Mouse (Mus musculus) retina, embryonic 14.5 days (tissue): Measurements from ENCODE around the gene Slc19a2.
A peak's percentile ranks its signal among the peaks of the same experiment; 100 is the strongest.
"Not testable (repeated sequence)": the region's sequence is repeated elsewhere in the genome, so short reads cannot be mapped to it uniquely, and the experiment has no call there.

ENCODE experiments used
- DNase-seq: peaks from one replicate; pipeline ENCODE4 v3.0.0-alpha.2; 2015; ENCODE audit warnings: low spot score

Gene Slc19a2

DNA sequence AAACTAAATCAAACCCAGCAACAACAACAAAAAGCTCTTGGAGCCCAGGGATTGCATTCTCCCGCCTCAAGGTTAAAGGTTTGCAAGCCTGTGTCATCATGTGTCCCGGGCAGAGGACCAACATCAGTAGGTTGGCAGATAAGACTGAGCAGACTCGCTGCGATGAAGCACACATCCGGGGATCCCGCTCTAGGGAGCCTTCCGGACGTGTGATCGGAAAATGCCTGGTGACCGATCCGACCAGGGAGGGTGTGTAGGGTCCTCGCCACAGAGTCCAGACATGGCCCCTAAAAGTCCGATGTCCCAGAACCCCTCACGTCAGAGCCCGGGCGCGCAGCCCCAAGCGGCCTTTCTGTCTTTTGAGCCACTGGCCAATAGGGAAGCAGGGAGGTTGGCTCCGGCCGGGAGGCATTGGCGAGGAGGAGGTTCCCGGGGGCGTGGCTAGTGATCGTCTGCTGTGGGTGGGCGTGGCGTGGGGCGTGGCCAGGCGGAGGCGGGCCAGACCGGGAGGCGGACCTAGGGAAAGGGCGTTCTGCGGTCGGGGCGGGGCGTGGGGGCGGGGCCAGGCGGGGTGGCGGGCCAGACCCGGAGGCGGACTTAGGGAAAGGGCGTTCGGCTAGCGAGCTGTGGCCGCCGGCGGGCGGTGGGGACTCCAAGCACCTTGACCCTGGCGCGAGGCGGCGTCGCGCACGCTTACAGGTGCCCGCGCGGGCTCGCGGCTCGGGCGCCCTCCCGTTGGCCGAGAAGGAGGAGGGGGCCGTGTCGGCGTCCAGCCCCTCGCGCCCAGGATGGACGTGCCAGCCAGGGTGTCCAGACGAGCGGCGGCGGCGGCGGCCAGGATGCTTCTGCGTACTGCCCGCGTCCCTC is at the start of gene Slc19a2:
TSS of gene Slc19a2 (plus strand) at position 582 of the 867 bp plus-strand sequence.
- DNase-seq = peak; percentile 98

DNA sequence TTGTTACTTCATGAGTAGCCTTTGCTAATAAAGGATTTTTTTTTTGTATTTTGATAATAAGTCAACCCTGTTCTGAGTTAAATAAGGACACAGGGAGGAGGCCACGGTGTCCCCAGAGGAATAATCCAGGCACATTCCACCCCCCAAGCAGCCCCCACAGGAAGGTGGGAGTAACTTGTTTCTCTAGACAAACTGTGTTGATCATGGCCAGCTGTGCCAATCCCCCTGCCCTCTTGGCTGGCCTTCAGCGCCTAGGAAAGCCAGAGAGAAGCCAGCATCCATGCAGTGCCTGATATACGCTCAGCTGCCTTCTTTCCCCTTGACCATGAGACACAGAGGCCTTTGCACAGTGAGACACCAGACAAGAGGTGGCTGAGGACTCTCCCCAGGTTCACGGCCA is 49.3 kb upstream of the Slc19a2 start:
- no peak for DNase-seq

DNA sequence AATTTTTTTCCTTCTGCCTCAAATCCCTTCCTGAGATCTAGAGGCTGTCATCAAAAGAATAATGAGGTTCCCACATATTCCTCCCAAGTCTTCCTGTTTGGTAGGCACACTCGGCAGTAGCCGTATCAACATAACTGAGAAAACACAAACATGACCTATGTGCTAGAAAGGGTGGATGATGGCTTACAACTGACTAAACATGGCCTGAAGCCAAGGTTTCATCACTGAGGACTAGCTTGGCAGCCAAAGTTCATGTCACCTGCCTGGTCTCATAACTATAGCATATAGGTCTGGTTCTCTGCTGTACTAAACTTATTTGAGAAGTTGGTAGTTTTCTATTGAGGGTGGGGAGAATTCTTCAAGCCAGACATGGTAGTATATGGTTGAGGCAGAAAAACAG is 40.4 kb upstream of the Slc19a2 start:
- no peak for DNase-seq

DNA sequence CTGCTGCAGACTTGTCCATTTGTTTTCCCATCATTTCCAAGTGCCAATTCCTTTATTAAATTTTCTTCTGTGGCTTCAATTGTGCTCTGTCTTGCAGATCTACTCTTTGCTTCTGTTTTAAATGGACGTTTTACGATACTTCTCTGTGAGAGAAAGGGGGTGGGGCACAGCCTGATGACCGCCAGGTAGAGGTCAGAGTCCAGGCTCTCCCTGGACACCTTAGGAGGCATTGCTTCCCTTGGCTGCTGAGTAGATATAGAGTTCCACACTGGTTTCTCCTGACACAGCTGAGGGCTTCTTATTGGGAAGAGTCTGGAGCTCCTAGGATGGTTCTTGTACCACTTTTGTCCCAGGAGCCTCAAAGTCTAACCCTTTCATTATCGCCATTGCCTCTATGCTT is 37.9 kb upstream of the Slc19a2 start:
- DNase-seq = no peak

DNA sequence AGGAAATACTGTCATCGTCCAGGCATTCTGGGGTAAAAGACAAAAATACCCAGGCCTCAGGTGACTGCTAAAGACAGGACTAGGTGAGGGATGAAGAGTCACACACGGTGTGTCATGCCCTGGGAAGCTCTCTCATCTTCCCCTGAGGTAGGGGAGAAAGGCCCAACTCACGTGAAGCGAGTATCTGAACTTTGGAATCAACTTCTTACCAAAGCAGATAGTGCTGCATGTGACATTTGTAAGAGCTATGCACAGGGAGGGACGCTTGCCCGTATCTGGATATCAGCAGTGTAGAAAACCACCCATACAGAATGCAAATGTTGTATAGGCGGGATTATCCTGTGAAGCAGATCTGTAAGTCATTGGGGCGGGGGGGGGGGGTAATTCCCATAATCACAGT is 36.2 kb upstream of the Slc19a2 start:
- no peak for DNase-seq

DNA sequence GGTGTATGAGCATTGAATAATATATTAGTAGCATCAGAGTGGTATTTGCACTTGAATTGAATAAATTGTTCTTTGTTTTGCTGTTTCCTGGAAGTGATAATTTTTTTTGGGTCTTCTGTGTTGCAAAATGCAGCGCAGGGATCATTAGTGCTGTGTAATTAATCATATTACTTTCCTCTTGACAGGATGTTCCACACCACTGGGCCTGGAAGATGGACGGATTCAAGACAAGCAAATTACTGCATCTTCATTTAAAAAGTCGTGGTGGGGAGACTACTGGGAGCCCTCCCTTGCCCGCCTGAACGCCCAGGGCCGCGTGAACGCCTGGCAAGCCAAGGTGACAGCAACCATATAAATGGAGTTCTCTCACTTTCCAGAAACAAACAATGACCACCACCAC is 34.7 kb upstream of the Slc19a2 start:
- peak; percentile 35 for DNase-seq

DNA sequence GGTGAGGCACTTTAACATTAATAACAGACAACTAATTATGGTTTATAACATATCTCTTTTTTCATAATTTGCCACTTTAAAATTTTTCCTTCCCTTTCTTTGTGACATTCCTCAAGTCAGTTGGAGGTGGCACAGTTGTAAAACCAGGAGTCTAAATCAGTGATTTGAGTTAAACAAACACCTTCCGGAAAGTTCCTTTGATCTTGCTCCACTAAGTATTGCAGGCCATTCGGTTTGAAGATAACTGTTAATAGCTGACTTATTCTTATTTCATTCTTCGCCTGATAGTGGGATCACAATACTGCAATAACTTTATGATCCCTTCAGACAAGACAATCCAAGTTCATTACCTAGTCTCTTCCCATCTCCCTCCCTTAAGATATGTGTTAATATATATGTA is 33.7 kb upstream of the Slc19a2 start:
- DNase-seq = no peak

DNA sequence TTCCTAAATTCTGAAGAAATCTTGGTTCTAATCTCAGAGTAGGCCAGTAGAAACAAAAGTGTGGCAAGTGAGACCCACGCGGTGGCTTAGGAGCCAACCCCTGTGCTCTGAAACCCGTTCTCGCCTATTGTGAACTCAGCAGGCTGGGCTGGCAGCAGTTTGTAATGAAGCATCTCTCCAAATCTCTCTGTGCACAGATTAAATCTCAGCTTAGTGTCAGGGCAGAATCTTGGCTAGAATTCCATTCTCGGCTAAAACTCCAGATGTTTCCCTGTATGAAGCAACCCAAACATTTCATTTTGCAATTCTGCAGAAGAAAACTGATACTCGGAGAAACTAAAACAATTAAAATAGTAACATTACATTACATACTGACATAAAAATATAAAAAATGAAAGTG is 33.3 kb upstream of the Slc19a2 start:
- no peak for DNase-seq

DNA sequence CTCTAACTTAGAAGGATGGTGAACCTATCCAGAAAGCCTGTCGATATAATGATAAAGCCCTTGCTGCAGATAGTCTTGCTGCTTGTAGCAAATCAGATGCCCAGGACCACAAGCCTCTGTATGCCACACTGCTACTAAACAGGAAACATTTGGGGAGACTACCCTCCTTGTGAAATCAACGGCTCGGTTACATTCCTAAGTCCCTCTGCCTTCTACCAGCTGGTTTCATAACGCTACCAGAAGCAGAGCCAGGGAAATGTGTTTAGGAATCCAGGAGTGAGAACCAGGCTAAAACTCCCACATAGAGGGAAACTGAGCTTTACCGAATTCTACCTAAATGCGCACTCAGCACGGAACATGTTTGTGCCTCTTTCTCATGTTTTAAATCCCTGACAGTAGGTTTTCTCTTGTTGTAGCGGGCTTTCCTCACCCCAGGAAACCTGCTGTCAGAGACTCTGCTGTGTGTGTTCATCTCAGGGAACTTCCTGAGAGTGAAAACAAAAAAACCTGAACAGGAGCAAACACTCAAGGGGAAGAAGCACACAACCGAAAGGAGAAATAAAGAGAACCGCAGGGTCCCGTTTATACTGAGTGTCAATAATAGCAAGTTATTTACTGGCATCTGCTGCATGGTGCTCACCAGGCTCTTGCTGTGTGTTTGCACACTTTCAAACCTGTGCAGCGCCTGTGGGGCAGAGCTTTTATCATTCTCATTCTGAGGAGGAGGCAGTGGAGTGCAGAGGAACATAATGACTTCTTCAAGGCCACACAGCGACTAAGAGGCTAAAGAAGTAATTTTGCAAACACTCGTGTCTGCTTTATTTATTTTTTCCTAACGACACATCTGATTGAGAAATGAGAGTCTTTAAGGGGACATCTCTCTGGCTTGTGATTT is 30.8 kb upstream of the Slc19a2 start:
- no peak for DNase-seq

DNA sequence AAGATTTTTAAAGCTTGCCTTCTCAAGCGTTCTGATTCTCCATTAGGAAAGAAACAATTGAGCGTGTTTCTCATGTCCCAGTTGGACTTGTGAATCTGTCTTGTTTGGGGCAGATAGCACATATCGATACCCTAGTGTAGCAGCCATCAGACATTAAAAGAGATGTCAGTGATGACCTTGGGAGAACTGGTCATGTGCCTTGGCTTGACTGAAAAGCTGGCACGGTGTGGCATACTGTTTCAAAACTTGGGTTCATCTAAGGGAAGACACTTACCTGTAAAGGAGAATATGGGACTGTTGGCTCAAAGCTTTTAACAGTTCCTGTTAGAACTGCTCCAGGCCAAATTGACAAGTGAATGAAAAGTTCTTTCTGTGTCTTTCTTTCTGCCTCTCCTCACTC is 28.6 kb upstream of the Slc19a2 start:
- no peak for DNase-seq

DNA sequence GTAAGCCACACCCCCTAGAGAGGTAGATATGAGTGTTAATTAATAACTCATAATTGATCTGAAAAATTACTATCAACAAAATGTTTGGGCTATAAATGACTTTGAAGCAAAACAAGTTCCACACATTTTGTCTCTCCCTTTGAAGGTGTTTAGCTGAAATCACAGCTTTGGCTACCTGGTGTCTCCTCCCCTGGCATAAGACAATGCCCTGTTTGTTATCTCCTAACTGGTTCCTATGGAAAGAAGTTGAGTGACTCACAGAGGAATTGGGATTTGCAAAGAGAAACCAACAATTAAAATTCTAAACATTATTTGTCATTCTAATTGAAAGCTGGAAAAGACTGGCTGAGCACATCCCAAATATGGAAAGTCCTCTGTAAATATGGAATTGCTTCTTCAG is 25.8 kb upstream of the Slc19a2 start:
- DNase-seq = no peak

DNA sequence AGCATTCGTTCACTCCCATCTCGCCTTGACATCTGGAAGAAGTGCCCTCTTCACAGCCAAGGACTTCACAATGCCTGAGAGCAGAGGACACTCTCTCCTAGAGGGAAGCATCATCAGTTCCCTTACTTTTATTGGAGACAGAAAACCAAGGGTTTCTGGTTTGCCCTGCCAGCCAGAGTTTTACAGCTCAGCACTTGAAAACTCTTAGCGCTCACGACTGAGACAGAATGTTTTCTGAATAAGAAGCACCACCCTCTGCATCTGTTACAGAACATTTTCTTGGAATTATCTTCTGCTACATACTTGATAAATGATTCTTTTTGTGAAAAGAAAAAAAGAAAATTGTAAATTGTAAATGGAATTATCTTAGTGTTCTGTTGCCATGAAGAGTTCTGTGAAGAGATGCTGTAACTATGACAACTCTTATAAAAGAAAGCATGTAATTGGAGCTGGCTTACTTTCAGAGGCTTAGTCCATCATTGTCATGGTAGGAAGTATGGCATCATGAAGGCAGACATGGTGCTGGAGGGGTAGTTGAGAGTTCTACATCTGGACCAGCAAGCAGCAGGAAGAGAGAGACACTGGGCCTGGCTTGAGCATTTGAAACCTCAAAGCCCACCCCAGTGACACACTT is 16.8 kb upstream of the Slc19a2 start:
- not testable (repeated sequence) for DNase-seq

DNA sequence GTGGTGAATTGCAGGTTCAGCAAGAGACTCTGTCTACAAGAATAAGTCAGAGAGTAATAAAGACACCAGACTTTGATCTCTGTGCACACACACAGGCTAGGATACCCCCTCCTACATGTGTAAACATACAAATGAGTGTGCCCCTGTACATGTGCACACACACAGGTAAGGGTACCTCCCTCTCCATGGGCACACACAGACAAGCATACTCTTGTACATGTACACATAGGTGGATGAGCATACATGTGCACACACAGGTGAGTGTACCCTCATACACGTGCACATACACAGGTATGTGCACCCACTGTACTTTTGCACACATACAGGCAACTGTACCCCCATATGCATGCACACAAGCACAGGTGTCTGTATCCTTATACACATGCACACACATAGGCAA is 15.4 kb upstream of the Slc19a2 start:
- no peak for DNase-seq

DNA sequence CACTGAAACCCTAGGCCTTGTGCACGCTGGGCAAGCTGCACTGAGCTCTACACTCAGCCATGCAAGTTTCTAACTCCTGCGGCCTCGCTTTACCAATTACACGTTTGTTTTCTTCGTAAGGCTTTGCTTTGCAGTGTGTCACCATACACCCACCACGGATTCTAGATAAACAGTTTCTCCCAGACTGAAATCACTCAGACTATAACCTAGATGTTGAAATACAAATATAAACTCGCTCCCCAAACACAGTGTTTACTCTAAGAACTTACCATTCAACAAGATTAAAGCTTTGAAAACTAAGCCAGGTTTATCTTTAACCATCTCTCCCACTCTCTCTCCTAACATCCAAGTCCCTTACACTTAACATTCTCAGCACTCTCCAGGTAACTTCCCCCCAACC is 13.8 kb upstream of the Slc19a2 start:
- DNase-seq = no peak

DNA sequence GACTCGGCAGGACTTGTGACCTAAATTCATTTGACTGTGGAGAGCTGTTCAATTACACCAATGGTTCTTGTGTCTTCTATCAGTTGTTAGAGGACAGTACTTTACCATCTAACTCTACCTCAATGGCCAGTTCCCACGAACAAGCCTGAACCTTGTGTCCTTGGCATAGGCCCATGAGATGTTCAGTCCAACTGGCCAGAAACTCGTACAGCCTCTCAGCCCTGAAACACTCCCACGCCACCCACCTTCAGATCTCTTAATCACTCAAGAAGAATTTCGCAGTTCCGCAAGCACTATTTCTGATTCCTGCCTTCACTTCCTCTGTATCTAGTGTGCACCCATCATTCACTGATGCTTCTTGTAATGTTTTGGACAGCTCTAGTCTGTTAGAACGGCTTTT is 12.8 kb upstream of the Slc19a2 start:
- DNase-seq = no peak

DNA sequence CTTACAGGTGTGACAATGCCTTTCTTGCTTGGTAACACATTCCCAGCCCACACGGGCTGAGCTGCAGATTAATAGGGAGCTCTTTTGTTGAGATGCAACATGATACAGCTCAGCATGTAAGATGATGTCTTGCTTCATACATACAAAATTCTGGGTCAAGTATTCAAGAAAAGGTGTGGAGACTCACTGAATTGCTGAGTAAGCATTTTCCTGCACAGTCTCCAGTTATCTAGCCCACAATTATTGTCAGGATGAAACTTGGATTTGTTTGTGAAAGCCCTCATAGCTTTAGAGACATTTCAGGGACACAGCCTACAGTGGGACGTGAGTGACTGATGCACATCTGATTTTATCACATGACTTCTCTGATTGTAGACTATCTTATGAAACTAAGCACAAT is 7.4 kb upstream of the Slc19a2 start:
- no peak for DNase-seq

DNA sequence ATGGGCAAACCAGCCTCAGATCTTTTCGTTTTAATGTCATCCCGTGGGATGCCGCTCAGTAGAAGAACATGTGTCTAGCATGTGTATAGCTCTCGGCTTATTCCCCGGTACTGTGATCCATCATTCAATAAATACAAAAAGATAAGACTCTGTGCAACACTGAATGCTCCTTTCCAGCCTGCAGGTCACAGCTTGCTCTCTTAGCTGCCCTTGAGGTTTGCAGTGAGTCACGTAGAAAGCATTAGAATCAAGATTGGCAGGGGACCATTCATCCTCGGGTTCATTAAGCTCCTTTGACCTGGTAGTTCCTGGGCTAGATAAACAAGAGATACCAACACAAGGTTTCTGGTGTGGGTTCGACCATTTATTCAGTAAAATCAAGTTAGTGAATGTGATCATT is 6.0 kb upstream of the Slc19a2 start:
- DNase-seq = no peak

DNA sequence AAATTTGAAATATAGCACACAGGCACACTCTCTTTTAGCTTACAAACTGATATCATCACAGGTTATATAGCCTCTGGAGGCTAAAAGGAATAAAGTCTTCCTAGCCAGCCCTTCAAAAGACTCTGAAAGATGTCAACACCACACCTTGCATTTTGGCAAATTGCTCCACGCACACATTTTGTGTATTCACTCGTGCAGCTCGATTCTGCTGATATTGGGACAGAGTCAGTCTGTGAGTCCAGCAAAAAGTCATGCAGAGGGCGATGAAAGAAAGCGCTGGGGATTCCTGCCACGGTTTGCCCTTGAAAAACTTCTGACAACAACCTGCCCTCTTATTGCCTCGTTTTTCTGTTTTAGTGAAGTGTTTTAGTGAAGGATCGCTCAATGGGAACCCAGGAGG is 1.4 kb upstream of the Slc19a2 start:
- no peak for DNase-seq

DNA sequence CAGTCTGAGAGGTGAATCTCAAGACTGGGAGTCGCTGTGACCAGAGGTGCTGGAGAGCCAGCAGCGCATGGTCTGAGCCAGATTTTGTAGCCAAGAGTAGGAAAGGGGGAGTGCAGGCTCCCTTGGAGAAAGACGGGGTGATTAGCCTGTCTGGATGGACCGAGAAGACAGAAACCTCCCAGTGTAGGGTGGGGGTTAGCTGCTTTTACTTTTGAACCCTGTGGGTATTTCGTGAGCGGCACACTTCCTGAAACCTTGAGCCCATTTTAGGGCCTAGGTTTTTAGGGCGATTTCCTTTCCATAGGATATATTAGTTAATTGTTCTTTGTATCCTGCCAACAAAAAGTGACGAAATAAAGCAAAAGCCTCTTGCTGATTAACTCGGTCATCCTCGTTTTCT is 875 bp upstream of the Slc19a2 start:
- peak; percentile 33 for DNase-seq

DNA sequence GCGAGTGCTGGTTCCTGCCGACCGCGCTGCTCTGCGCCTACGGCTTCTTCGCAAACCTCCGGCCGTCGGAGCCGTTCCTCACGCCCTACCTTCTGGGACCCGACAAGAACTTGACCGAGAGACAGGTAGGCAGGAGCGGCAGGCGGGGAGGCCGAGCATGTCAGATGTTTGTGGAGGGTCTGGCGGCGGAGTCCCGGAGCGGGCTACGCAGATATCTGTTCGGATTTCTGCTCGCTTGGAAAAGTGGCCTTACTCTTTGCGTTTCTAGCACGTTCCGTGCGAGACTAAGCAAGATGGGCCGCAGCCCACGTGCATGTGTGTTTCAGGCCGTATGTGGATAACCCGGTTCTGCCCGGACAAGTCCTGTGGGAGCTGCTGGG is 476 bp downstream of the Slc19a2 start:
- no peak for DNase-seq

DNA sequence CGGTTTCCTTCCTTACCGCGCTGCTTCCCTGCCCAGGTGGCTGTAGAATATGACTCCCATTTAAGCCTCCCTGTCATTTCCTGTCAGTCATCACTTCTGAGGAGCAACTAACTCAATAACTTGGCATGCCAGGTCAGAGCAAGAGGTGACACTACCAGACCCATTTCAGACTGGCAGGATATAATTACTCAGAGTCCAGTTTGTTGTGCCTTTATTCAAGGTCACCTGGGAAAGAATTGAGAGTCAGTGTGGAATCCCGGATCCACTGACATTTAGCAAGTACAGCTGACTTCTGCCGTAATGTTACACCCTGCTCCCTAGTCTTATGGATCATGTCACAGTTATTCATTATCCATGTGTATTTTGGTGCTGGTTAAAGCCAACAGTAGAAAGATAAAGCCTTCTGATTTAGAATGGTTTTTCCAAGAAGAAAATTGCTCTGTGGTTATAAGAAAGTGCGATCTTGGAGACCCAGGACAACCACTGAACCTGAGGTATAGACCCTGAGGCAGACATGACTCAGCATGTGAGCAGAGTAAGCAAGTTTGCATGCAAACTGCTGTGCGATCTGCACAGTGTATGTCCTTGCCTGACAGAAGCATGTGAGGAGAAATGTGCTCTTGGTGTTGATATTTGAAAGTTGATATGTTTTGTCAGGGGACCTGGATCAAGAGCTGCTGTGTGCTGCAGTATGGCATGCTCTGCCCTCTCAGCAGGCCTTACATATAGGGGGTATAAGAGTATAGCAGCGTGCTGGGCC is 1.7 kb downstream of the Slc19a2 start:
- no peak for DNase-seq

DNA sequence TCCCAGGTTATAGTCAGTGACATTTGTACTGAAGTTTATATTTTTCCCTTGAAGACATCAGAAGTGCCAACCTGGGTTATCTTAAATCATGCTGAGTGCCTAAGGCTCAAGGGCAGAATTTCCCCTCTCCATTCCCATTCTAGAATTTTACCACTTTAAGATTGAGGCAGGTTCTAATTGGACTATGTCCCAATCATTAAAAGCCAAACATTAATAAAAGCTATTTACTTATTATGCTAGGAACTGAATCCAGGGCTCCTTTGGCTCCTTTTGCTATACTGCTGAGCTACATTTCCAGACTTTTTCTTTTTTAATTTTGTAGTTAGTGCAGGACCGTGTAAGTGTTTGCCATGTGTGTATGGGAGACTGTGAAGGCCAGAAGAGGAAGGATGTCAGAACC is 2.6 kb downstream of the Slc19a2 start:
- DNase-seq = no peak
